Mouse (Mus musculus): ENCODE data around the gene Apol7a. TPM values are rescaled to one million over a fixed set of nuclear protein-coding genes. Genes with fewer than 3 reads are reported as not detected.
A peak's percentile ranks its signal among the peaks of the same experiment; 100 is the strongest.

Gene Apol7a
- total RNA-seq, 2 experiments from 2014 or later: not detected

- ATAC-seq (replicated peaks; ENCODE audit: low FRiP score, low TSS enrichment, poor library complexity, severe bottlenecking): no peak
Observed at GRCm38 (mm10) chr15:77379921-77380320, 19.0 kb downstream of the Apol7a start.

- no peak for ATAC-seq (replicated peaks; ENCODE audit: low FRiP score, low TSS enrichment, poor library complexity, severe bottlenecking)
Observed at GRCm38 (mm10) chr15:77377419-77377818, 21.5 kb downstream of the Apol7a start.

GRCm38 (mm10) chr15:77376920-77377319 lies 22.0 kb downstream of the Apol7a start:
- ATAC-seq (replicated peaks; ENCODE audit: low FRiP score, low TSS enrichment, poor library complexity, severe bottlenecking): no peak

- ATAC-seq (replicated peaks; ENCODE audit: low FRiP score, low TSS enrichment, poor library complexity, severe bottlenecking): no peak
Observed at GRCm38 (mm10) chr15:77370588-77370987, 28.3 kb downstream of the Apol7a start.

GRCm38 (mm10) chr15:77369981-77370380 lies 28.9 kb downstream of the Apol7a start:
- no peak for ATAC-seq (replicated peaks; ENCODE audit: low FRiP score, low TSS enrichment, poor library complexity, severe bottlenecking)

- ATAC-seq (replicated peaks; ENCODE audit: low FRiP score, low TSS enrichment, poor library complexity, severe bottlenecking): no peak
Observed at GRCm38 (mm10) chr15:77368818-77369320, 30.0 kb downstream of the Apol7a start.

GRCm38 (mm10) chr15:77368148-77368547 lies 30.8 kb downstream of the Apol7a start:
- ATAC-seq (replicated peaks; ENCODE audit: low FRiP score, low TSS enrichment, poor library complexity, severe bottlenecking): peak; percentile 82

GRCm38 (mm10) chr15:77367504-77367903 lies 31.4 kb downstream of the Apol7a start:
- no peak for ATAC-seq (replicated peaks; ENCODE audit: low FRiP score, low TSS enrichment, poor library complexity, severe bottlenecking)

- peak; percentile 53; the same call in 1 of the 2 replicates for ATAC-seq (replicated peaks; ENCODE audit: low FRiP score, low TSS enrichment, poor library complexity, severe bottlenecking)
Observed at GRCm38 (mm10) chr15:77366706-77367484, 32.0 kb downstream of the Apol7a start.

GRCm38 (mm10) chr15:77365700-77366570 lies 33.0 kb downstream of the Apol7a start:
- no peak for ATAC-seq (replicated peaks; ENCODE audit: low FRiP score, low TSS enrichment, poor library complexity, severe bottlenecking)

GRCm38 (mm10) chr15:77364026-77364425 lies 34.9 kb downstream of the Apol7a start:
- ATAC-seq (replicated peaks; ENCODE audit: low FRiP score, low TSS enrichment, poor library complexity, severe bottlenecking): no peak

GRCm38 (mm10) chr15:77363578-77363977 lies 35.3 kb downstream of the Apol7a start:
- ATAC-seq (replicated peaks; ENCODE audit: low FRiP score, low TSS enrichment, poor library complexity, severe bottlenecking): no peak

GRCm38 (mm10) chr15:77362952-77363351 lies 36.0 kb downstream of the Apol7a start:
- no peak for ATAC-seq (replicated peaks; ENCODE audit: low FRiP score, low TSS enrichment, poor library complexity, severe bottlenecking)

GRCm38 (mm10) chr15:77359905-77360304 lies 39.0 kb downstream of the Apol7a start:
- ATAC-seq (replicated peaks; ENCODE audit: low FRiP score, low TSS enrichment, poor library complexity, severe bottlenecking): no peak

- ATAC-seq (replicated peaks; ENCODE audit: low FRiP score, low TSS enrichment, poor library complexity, severe bottlenecking): no peak
Observed at GRCm38 (mm10) chr15:77359486-77359885, 39.4 kb downstream of the Apol7a start.

- ATAC-seq (replicated peaks; ENCODE audit: low FRiP score, low TSS enrichment, poor library complexity, severe bottlenecking): no peak
Observed at GRCm38 (mm10) chr15:77359084-77359483, 39.8 kb downstream of the Apol7a start.

- peak; percentile 87 for ATAC-seq (replicated peaks; ENCODE audit: low FRiP score, low TSS enrichment, poor library complexity, severe bottlenecking)
Observed at GRCm38 (mm10) chr15:77358320-77359040, 40.4 kb downstream of the Apol7a start.

- no peak for ATAC-seq (replicated peaks; ENCODE audit: low FRiP score, low TSS enrichment, poor library complexity, severe bottlenecking)
Observed at GRCm38 (mm10) chr15:77356248-77356810, 42.6 kb downstream of the Apol7a start.

- no peak for ATAC-seq (replicated peaks; ENCODE audit: low FRiP score, low TSS enrichment, poor library complexity, severe bottlenecking)
Observed at GRCm38 (mm10) chr15:77354848-77355551, 43.9 kb downstream of the Apol7a start.

Data from megakaryocyte-erythroid progenitor cell, adult 5-6 weeks (primary cell).